Mouse (Mus musculus) induced T-regulatory cell, adult 2 months (primary cell): Measurements from ENCODE around the gene Igfbp6.
A peak's percentile ranks its signal among the peaks of the same experiment; 100 is the strongest.

ENCODE experiments used
- DNase-seq: peaks from one replicate; pipeline ENCODE4 v3.0.0-alpha.2; 2012; ENCODE audit warnings: low read depth

The Igfbp6 gene

DNA sequence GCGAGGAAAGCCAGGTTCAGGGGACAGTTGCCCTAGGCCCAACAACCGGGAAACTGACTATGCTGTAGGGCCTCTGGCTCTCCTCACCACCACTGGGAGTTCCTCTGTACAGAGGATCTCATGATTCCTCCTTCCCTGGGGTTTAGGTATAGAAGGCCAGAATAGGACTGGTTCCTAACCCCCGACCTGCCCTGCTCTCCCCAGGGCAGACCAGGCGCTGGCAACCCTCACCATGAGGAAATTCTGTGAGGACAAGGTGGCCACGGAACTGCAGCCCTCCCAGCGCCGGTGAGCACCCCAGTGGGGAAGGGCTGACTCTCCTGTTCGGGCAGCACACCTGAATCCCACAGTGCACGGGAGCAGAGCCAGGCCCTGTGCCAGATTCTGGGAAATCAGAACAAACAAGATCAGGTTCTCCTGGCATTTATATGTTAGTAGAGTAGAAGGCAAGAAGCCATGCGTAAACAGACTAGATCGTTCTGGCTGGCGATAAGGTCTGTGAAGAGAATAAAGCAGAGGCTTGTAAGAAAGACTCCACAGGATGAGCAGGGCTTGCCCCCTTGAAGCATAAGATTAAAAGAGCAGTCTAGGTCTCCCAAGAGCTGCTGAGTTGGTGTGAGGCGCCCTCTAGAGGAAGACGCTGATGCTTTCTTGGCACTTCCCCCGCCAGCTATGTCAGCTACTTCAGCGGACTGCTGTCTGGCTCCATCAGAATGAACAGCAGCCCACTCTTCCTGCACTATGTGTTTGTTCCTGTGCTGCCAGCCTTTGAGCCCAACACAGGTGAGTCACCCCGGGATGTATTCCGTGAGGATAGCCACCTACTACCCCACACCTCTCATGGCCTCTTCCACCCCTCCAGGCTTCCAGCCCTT lies 35.3 kb upstream of the Igfbp6 start:
- peak; percentile 91 for DNase-seq

DNA sequence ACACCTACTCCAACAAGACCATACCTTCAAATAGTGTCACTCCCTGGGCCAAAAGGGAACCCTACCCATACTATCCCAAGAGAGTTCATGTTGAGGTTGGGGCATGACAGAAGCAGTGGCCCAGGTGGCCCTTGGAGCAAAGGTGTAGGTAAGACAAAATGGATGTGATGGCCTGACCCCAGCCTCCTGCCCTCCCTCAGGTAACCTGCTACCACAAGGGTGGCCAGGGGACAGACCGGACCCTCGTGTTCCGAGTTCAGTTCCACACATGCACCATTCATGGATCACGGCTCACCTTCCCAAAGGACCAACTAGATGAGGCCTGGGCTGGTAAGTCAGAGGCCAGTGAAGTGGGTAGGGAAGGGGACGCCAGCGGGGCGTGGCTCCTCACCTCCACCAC lies 33.9 kb upstream of the Igfbp6 start:
- no peak for DNase-seq

DNA sequence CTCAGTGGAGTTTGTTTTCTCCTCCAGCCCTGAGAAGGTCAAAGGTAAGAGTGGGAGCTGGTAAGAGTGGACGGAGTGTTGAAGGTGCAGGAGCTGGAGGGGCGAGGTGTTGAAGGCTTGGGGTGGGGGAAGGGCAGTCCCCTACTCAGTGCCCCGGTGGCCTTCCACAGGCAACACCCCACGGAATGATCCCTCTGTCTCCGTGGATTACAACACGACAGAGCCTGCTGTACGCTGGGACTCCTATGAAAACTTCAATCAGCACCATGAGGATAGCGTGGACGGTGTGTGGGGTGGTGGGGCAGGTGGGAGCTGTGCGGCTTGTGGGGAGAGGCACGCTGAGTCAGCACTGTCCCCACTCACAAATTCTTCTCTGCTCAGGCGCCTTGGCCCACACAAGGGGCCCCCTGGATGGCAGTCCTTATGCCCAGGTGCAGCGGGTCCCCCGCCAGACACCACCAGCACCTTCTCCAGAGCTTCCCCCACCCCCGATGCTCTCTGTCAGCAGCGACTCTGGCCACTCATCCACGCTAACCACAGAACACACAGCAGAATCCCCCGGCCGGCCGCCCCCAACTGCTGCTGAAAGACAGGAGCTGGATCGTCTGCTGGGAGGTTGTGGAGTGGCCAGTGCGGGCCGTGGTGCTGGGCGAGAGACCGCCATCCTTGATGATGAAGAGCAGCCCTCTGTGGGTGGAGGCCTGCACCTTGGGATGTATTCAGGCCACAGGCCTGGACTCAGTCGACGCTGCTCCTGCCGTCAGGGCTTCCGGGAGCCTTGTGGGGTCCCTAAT lies 33.3 kb upstream of the Igfbp6 start:
- no peak for DNase-seq

DNA sequence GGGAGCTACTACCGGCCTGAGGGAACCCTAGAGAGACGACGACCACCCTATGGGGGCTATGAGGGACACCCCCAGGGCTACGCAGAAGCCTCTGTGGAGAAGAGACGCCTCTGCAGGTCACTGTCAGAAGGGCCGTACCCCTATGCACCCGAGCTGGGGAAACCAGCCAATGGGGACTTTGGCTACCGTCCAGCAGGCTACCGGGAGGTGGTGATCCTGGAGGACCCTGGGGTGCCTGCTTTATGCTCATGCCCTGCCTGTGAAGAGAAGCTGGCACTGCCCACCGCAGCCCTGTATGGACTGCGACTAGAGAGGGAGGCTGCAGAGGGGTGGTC lies 32.7 kb upstream of the Igfbp6 start:
- no peak for DNase-seq

DNA sequence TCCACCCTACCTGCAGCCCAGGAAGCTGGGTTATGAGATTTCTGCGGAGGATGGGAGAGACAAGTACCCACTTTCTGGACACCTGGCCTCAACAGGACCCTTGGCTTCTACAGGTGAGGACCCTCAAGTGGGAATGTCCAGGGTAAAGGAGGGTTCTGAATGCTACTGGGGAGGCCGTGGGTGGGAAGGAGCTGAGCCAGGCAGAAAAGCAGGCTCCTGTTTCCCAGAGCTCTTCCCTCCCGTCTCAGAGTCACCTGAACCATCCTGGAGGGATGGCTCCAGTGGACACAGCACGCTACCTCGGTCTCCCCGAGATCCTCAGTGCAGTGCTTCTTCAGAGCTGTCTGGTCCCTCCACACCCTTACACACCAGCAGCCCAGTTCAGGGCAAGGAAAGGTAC lies 32.0 kb upstream of the Igfbp6 start:
- no peak for DNase-seq

DNA sequence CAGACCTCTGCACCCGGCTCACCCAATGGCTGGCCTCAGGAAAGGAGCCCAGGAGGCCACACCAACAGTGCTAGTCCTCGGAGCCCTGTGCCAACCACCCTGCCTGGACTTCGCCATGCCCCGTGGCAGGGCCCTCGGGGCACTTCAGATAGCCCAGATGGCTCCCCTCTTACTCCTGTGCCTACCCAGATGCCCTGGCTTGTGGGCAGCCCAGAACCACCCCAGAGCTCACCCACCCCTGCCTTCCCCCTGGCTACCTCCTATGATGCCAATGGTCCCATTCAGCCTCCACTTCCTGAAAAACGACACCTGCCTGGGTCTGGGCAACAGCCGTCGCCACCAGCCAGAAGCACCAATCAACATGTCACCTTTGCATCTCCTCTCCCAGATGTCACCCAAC lies 31.3 kb upstream of the Igfbp6 start:
- DNase-seq, result no peak

GRCm38 (mm10) chr15:102113674-102114073 lies 30.5 kb upstream of the Igfbp6 start:
- DNase-seq, result no peak

GRCm38 (mm10) chr15:102114651-102115260 lies 29.4 kb upstream of the Igfbp6 start:
- no peak for DNase-seq

GRCm38 (mm10) chr15:102115731-102116231 lies 28.4 kb upstream of the Igfbp6 start:
- DNase-seq, result peak; percentile 74

DNA sequence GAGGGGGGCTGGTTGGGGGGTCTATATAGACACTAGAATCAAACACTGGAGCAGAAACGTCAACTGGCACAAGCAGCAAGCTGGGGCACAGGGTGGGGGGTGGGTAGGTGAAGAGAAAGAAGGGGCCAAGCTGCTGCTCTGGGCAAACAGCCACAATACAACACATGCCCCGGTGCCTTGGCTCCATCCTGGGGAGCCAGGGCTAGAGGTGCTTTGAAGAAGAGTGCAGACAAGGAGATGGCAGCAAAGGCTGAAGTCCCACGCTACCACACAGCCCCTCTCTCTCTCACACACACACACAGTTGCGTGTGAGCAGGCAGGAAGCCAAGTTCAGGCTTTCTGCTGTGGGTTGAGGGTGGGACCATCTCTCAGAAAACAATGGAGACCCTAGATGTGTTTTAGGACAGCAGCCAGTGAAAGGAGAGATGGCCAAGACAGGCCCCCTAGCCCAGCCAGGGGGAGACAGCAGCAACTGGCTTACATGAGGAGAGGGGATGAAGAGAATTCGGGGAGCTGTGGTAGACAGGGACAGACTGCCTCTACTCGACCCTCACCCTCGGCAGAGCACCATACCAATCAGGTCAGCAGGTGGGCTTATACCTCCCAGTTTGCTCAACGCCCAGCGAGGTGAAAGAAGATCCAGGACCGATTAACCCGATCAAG lies 27.3 kb upstream of the Igfbp6 start:
- no peak for DNase-seq

GRCm38 (mm10) chr15:102117461-102118443 lies 26.4 kb upstream of the Igfbp6 start:
- no peak for DNase-seq

GRCm38 (mm10) chr15:102118591-102118990 lies 25.6 kb upstream of the Igfbp6 start:
- DNase-seq, result no peak

DNA sequence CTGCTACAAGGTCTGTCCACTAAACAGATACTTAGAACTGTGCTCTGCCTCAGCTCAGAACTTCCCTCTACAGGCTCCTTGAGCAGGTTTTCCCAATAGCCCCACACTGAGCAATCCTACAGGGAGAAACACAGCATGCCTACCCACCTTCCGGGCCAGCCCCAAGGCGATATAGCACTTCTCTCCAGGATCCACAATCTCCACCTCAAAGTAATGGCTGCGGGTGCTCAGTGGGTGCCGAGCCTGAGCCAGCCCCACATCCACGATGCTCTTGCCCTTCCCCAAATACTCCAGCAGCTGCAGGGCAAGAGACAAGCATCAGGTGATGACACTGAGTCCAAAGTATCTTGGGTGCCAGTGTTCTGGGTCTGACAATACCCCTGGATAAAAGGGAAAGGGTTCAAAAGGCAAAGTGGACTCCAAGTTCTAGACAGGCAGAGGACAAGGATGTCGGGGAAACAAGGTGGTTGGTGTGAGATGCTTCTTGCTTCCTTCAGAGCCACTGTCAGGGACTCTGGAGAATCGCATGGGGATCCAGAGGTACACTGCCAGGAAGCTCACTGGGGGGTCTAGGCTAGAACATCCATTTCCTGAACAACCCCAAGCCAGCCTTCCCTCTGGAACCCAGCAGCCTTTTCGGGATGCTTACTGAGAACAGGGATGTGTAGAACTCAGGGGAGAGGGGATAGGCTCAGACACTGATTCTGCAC lies 24.9 kb upstream of the Igfbp6 start:
- no peak for DNase-seq

DNA sequence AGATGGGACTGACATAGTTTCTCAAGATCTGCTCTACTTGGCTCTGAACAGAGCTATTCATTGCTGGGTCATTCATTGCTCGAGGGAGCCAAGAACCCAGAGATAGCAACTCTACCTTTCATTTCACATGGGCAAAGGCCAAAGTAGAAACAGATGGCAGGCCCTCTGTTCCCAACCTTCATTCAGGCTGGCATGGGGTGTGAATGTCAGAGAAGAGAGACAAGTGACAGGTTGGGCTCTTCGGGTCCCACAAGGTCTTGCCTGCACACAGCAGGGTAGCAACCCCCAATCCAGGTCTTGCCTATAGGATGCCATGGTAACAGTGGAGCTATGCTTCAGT lies 24.4 kb upstream of the Igfbp6 start:
- DNase-seq, result no peak

DNA sequence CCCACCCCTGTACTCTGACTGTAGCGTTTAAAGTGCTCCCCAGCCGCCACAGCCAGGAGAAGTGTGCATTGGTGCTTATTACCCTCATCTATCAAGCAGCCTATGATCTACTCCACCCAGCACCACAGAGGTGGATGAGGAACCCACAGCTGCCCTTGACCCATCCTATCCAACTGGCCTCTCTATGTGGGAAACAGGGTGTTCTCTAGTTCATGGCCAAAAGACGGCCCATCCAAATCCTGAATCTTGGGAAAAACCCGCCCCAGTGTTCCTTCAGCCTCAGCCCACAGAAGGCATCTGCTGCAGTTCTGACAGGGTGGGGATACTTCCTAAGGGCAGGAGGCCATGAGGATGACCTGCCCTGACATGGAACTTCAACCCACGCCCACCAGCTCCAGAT lies 23.6 kb upstream of the Igfbp6 start:
- DNase-seq, result no peak

GRCm38 (mm10) chr15:102126303-102126702 lies 17.9 kb upstream of the Igfbp6 start:
- no peak for DNase-seq

- no peak for DNase-seq
Measured at GRCm38 (mm10) chr15:102133314-102133713, 10.8 kb upstream of the Igfbp6 start.

DNA sequence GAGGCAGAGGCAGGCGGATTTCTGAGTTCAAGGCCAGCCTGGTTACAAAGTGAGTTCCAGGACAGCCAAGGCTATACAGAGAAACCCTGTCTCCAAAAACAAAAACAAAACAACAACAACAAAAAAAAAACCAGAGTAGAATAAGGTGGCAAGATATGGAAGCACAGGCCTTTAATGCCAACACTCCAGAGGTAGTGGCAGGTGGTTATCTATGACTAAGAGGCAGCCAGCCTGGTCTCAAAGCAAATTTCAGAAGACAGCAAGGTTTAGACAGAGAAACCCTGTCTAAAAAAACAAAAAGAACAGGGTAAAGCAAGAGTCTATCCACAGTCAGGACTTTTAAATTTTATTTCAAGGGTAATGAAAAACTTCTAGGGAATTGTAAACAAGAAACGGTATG lies 9.5 kb upstream of the Igfbp6 start:
- no peak for DNase-seq

DNA sequence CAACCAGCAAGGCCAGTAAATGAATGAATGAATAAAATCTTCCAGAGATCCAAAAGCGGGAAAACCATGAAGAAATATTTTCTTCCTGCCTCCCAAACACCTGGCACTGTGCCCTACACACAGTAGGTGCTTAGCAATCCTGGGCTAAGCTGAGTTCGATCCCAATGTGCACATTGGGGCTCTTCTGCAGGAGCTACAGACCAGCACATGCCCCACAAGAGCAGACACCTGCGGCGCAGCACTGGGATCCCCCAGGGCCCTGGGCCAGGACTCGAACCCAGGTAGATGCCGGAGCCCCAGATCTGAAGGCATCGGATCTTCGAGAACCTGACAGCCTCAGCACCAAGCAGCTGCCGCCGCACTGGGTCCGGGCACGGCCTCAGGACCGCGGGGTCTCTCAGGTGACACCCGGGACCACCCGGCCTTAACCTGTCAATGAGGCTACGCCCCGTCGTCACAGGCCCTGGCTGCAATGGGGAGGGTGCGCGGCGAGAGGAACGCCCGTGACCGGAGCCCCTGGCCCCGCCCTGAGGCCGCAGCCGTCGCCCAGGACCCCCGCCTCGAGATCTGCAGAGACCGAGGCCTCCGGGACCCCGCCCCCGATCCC lies 8.5 kb upstream of the Igfbp6 start:
- no peak for DNase-seq

DNA sequence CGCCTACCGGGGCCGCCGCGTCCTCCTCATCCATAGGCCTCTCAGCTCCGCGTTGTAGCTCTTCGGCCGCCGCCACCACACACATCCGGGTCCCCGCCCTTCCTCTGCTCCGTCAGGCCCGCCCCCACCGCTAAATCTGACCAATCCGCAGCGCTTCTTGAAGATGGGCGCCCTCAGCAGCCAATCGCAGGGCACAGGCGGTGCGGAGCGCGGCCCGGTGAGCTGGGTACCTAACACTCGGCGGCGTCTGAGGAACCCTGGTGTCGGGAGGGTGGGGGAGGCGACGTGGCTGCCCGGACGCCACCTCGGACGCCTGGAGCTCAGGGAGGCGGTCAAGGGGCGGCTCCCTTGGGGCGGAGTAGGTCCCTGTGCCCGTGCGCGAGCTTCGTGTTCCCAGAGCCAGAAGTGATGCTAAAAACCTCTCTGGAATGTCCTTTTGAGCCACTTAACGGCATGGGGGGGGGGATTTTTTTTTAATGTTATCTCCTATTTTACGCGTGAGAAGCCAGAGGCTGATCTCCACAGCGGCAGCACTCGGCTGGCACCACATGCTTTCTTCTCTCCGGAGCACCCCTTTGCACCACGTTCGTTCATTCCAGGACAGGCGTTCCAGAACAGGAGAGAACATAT lies 7.9 kb upstream of the Igfbp6 start, which contains the start of gene Spryd3:
Spryd3 (minus strand) TSS at position 106 of the 630 bp plus-strand sequence.
- DNase-seq, result peak; percentile 99
